Mouse (Mus musculus): ENCODE data around the gene Dennd1b. TPM values are rescaled to one million over a fixed set of nuclear protein-coding genes. Genes with fewer than 3 reads are reported as not detected.

The Dennd1b gene
- total RNA-seq, 2 experiments from 2014 or later, result 18.7 to 21.5 TPM

DNA sequence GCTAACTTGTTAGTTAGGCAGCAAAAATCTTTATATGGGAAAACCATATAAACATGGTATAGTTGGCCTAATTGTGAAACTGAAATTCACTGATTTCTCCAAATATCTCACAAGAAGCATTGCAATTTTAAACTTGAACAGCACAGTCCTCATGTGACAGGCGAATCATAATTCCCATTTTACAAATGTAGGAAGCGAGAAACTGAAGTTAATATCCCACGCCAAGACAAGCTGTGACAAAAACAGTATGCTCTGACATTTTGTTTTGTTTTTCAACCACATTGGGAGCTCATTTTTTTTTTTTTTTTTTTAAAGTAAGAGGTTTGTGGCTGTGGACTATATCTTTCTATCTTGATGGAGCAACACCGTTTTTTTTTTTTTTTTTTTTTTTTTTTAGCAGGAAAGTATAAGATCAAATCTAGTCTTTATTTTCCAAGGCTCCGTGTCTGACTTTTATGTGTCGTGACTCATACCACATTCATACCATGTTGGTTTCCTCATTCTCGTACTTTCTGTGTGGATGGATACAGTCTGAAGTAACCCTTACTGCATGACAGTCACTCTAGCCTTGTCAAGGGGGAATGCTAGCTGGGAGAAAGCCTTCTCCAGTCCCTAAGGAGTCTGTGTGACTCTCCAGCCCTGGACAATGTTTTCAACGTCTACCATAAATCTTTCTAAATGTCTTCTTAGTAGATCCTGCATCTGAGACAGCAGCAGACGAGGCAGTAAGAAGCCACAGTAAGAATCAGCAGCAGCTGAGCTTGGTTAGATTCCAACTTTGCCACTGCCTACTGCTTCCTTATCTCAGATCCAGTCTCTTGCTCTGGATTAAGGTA, 751 bp upstream of the Dennd1b start:
- no peak for DNase-seq (ENCODE audit: low spot score)

DNA sequence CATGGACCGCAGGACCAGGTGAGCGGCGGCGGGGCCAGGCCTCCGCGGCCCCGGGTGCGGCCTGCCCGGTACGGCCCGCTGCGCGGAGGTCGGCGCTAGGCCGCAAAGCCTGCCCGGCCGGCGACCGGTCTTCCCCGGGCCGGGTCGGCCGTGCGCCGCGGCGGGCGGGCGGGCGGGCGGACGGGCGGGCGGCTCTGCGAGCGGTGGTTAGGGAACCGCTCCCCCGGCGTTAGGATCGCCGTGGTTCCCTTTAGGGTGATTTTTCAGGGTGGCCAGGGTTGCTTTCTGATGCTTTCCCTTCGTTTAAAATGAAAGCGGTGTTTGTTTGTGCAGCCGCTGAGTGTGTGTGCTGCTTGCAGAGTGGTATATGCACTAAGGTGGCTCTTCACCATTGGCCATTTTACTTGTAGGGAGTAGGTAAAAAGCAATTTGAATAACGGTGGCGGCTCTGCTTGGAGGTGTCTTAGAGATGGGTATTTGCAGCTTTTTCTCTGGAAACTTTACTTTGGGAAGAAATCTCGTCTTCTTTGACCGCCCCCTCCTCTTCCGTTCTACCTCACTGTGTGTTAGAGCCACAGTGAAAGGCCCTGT, 728 bp downstream of the Dennd1b start:
- DNase-seq (ENCODE audit: low spot score), result peak; percentile 18

DNA sequence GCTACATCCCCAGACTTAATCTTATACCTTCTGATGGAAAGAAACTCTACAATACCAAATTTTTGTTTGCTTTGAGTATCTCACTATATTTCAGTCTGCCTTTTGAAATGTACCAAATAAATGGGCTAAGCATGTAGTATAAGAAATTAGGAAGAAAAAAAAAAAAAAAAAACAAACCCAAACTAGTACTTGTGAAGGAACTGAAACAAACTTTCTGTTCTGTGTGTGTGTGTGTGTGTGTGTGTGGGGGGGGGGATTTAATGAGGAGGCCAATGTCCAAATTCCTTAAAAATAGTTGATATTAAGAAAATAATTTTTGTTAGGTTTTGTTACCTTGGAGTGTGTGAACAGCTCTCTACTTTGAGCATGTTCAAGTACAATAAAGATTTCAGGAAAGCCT, 1.8 kb downstream of the Dennd1b start:
- no peak for DNase-seq (ENCODE audit: low spot score)

DNA sequence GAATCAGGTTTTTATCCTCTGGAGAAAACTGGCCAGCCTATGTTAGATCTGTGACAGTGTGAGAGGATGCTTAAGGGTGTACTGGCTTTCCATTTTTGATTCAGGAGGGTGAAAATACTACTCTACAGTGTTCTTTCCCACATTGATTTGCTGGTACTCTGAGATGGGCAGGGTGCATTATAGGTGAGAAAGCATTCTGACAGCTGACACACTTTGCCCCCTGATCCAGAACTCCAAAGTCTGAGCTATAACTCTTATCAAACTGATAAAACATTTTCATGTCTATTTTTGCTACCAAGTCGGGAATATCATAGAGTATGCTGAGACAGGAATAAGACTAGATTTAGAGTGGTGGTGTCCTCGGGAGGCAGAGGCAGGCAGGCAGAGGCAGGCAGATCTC, 2.3 kb downstream of the Dennd1b start:
- no peak for DNase-seq (ENCODE audit: low spot score)

DNA sequence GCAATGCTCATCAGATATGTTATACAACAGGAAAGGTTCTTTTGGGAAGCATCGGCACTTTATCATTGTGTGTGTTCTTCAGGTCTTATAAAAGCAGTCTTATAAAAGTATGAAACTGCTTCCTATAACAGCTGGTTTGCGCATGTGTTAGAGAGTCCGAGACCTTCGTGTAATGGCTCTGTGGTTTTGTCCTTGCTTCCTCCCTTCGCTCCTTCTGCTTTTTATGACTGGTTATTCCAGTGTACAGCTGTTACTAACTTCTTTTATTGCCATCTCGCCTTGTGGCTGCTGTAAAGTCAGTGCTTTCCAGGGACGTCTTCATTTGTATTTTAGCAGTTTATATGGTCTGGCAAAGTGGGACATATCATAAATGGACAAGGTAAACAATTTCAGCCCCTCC, 4.2 kb downstream of the Dennd1b start:
- DNase-seq (ENCODE audit: low spot score), result no peak

DNA sequence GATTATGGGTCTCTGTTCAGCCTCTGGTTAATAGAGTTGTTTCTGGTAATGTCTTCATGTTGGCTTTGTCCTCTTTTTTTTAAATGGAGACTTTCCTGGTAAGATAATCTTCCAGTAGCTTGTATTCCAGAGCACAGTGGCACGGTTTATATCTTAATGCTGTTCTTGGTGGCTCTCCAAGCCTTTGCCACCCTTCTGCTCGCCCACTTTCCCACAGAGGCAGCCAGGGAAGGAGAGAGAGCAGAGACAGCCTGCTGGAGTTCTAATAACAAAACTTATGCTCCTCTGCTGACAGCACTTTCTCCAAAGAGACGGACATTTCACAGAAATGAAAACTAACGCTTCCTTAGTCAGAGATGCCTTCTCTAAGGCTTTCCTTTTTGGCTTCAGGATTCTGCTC, 6.8 kb downstream of the Dennd1b start:
- no peak for DNase-seq (ENCODE audit: low spot score)

DNA sequence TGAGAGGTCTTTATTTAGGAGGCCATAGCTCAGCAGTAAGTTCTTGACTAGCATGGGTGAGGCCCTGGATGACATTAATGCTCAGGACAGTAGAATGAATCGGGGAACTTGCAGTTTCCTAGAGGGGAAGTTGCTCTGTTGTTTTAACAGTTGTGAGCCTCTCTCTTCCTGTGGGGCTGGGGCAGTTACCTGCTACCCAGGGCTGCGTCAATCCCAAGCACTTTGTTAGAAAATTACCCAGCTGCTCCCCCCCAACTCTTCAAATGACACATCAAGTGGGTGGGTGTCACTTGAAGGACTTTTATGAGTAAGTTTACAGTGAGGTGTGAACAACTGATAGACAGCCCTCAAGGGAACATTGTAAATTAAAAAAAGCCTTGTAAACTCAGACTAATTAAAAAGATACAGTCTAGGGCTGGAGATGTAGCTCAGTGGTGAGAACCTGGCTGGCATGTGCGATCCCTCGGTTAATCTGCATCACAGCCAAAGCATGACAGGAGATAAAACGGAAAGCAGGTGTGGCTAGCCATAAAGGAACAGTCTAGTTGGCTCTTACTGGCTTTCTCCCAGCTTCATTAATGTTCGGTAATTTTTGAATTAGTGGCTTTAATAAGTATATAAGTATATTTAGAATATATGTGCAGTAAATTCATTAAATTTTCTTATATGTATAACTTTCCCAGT, 10.4 kb downstream of the Dennd1b start:
- DNase-seq (ENCODE audit: low spot score), result no peak

DNA sequence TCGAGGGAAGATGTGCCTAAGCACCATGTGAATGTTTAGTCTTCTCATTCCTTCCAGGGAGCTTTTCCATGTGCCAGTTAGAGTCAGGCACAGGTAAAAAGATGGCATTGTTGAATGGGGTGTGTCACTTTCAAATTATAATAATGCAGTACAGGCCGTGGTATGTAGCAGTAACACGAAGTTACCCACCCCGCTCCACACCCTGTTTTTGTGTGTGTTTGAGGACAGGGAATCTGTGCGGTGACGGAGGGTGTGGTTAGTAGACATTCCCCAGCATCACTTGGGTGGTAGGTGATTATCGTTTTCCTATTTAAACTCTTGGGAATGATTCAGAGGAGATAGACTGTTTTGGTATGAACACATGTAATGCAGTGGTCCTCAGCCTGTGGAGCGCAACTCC, 11.6 kb downstream of the Dennd1b start:
- no peak for DNase-seq (ENCODE audit: low spot score)

DNA sequence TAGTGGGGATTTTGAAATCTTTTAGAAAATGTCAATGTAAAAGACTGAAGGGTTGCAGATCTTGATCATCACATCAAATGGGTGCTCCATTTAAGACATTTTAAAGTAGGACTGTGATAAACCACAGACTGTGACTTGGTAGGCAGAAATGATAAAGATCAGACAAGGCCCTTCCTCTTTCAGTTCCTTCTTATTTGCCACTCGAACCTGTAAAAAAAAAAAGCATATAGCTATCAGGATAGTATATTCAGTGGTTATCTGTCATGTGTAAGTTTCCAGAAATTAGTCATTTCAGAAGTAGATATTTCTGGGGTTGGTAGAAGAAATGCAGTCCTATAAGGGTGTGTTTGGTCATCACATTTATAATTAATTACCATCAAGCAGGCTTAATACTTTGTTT, 12.7 kb downstream of the Dennd1b start:
- no peak for DNase-seq (ENCODE audit: low spot score)

DNA sequence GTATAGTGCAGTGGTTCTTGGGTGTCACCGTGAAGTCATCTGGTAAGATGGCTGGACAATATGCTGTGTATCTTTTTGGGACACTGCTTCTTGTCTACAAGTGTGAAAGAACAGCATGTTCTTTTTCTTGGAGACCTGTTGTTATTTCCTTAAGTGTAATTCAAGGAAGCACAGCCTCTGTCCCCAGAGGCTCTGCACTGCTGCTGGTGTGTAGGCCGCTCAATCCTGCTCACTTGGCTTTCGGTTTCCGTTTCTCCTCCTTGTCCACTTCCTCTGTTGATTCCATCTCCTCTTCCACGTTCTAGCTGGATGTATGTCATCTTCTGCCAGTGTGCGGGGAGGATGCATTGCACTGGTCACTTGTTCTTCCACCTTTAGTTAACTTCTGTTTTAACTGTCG, 19.0 kb downstream of the Dennd1b start:
- DNase-seq (ENCODE audit: low spot score), result peak; percentile 61

DNA sequence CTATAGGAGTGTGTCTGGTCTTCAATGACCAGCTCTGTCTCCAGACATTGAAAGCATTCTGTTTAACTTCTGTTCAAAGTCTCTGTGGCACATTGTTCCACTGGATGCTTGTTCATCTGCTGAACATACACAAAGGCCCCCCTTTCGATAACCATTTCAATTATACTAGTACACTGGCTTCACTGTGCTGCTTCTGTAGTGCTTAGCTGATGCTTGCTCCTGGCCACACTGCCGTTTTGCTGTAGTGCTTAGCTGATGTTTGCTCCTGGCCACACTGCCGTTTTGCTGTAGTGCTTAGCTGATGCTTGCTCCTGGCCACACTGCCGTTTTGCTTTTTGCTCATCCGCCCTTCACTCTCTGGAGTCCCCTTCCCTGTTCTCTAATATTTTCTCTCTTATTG, 19.4 kb downstream of the Dennd1b start:
- no peak for DNase-seq (ENCODE audit: low spot score)

DNA sequence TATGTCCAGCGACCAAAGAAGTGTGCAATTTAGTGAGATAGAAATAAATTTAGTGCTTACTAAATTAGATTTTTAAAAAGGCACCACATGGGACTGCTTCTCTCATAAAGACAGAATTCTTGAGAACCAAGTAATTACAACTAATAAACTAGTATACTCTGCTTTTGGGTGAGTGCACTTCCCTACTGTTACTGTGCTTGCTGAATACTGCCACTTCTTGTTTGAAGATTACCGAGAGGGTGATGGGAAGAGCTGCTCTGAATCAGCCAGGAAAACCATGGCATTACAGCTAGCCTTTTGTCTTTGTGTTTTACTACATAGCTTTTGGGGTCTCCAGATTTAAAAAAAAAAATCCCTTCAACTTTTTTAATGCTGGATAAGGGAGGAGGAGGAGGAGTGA, 19.8 kb downstream of the Dennd1b start:
- no peak for DNase-seq (ENCODE audit: low spot score)

DNA sequence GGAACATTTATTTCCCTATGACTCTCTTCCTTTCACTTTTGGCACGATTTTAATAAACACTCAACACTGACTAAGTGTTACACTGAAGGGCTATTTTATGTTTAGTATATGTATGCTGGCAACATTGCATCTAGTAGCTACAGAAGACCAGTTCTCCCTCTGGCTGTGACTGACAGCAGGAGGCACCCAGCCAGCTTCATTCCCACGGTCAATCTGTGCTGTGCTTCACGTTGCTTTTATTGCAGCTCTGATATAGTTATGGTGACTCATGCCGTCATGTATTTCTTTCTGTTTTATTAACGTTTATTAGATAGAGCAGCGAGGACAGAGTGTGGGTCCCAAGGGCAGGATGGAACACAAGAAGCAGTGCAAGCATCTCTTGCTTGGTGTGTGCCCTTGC, 20.2 kb downstream of the Dennd1b start:
- no peak for DNase-seq (ENCODE audit: low spot score)

DNA sequence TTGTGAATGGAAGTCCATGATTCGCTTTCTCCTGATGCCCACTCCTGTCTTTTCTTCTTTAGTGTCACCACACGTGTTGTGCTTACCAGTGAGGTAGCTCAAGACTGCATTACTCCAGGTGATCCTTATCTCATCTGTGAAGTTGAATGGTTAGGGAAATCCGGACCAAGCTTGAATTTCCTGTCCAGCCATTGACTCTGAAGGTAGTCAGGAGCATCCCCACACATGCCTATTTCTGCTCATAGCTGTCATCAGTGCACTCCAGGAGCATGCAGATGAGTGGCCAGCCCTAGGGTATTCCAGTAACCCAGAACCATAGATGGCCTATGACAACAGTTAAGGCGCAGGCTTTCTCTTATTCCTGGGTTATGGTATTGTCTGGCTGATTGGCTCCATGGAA, 20.9 kb downstream of the Dennd1b start:
- no peak for DNase-seq (ENCODE audit: low spot score)

DNA sequence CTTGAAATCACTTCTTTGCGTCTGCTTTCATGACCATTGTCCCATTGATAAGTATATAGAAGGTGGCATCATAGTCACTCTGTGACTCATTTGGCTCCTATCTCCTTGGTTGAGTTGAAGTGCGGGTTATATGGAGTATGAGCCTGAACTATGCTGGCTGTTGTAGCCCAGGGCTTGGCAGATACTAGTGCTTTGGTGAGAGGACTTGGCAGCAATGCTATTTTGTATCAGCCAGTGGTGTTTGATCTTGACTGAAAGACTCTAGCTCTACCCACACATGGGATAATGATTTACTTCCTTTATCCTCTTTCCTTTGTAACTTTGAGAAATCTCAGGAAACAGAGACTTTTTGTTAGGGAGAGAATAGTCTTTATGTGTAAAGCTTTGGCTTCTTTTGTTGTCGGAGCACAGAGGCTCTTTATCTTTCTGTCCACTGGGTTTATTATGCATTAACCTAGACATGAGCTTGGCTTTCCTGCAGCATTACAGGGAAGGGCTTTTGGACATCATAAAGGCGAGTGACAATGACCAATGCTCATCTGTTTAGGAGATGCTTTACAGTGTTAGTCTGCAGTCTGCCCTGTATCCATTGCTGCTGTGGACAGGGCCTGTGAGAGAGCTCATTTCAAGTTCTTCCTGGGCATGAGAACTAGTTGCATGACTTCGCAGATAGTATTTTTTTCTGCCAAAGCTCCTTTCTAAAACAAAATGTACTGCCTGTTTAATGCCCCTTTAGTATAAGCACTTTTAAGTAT, 29.3 kb downstream of the Dennd1b start:
- no peak for DNase-seq (ENCODE audit: low spot score)

DNA sequence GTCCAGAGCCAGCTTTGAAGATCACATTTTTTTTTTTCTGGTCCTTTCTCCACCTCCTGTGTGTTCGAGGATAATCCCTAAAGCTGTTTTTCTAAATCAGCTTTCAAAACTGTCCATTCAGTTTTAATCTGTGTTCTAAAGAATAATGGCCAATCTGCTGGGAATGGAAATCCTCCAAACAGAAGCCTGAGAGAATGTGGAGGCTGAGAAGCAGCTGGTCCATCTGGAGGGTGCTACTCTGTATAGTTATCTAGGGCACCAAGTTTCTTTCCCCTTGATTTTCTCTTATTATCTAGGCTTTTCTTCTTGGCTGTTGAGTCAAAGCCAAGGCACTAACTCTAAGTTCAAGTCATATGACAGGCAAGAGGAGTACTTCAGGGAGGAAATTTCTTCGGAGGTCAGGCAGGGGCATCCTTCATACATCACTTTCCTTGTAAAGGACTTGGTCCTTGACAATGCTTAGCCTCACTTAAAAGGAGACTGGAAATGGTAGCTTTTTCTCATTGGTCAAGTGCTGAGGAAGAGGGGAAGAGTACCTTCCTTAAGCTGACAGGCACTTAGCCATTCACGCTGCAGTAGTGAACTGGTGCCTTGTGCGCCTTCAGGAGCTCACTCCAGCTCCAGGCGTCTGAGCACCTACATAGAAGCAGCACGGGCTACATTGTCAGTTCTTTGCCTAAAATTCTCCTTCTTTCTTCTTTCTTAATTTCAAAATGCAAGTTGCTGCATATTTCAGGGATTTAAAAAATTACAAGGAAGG, 32.6 kb downstream of the Dennd1b start:
- no peak for DNase-seq (ENCODE audit: low spot score)

DNA sequence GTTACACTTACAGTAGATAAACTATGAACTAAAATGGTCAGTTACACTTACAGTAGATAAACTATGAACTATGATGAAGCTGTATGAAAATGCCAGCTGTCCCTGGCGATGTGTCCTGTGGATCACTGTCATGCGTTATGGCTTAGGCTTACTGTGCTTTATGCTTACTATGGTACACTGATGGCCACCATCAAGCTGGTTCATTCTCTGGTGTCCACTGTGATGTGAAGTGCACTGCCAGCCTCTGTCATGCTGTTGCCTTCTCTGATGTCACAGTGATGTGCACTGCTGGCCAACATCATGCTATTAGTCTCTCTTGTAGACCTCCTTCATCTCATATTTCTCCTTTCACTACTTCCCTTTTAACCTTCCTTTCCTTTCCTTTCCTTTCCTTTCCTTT, 33.4 kb downstream of the Dennd1b start:
- DNase-seq (ENCODE audit: low spot score), result no peak

DNA sequence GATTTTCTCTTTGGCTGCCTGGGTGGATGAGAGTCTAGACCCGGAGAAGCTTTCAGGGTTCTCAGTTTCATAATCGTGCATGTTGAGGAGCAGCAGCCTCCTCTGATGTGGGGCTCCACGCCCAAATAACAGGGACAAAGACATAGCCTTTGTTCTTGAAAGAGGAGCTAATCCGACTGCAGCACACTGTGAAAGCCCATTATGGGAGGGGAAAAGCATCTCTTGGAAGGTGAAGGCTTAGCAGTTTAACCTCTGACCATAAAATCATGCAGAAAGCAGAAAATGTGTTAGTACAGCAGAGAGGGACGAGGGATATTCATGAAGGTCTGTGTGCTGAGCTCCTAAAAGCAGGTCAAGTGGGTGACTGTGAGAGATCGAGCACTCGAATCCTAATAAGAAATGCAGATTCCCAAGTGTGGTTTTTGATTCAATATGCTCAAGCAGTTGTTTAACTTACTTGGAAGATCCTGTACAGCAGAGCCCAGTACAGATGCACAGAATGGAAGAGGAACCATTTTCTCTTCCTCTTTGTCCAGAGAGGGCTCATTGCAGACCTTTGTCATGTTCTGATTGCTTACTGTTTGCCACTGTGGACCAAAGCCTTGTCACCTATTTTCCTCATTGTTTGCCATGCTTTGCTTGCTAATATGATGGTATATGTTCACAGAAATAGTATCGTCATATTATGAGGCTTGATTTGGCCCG, 37.6 kb downstream of the Dennd1b start:
- no peak for DNase-seq (ENCODE audit: low spot score)

DNA sequence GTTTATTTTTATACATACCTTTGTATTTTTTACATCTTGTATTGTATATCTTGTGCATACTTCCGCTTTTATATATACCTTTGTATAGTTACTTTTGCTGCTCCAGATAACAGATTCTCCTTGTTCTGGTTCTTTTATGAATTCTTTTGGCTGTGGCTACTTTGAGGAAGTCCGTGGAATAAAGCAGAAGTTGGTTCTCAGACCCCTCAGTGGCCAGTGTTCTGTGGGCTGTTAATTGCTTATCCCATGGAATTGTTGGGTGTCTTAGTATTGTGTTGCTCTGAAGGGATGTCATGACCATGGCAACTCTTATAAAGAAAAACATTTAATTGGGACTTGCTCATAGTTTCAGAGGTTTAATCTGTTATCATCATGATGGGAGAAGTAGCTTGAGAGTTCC, 40.3 kb downstream of the Dennd1b start:
- no peak for DNase-seq (ENCODE audit: low spot score)

DNA sequence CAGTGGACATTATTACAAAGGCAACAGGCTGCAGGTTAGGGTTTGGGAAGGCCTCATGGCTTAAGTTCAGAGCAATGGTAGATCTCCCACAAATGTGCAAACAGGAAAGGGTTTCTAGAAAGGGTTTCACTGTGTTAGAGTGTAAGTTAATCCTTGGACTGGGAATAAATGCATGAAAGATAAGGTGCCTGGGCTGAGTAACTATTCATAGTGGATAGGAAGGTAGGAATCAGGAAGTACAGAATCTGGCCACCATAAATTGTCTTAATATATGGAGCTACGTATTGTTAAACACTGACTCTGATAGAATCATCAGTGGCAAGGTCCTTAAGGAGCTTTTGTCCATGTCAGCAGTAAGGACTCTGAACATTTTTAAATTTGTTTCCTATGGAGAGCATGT, 42.8 kb downstream of the Dennd1b start:
- DNase-seq (ENCODE audit: low spot score), result no peak

DNA sequence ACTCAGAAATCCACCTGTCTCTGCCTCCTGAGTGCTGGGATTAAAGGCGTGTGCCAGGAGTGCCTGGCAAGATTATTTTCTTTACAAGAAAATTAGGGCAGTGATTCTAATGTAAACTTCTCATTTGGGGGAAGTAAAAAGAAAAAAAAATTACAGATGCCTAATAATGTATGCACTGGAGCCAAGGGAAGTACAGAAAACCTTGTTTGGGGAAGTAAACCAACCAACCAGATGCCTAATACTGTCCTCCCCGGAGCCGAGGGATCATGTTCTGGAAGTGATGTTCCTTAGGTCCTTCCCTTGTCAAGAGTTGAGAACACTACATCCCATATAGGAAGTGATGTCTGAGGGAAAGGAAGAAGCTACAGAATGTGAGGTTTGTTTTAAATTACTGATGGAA, 44.2 kb downstream of the Dennd1b start:
- DNase-seq (ENCODE audit: low spot score), result no peak

Data from gastrocnemius, adult 18-20 months (tissue).